Mouse (Mus musculus): Measurements from ENCODE around the gene Oas2. TPM values are rescaled to one million over a fixed set of nuclear protein-coding genes. Genes with fewer than 3 reads are reported as not detected.
A peak's percentile ranks its signal among the peaks of the same experiment; 100 is the strongest.

Gene Oas2
- polyA plus RNA-seq, 1 experiment from 2014 or later: 0.43 TPM

- H3K4me1 ChIP-seq (replicated peaks): peaks cover 84% of the 10 kb centered on the region
- WGBS: 74% methylated on average over 3 of the region's 3 CpGs
- no peak overlapping the region for H3K27ac ChIP-seq (replicated peaks)
- H3K27me3 ChIP-seq: peaks cover 30% of the 10 kb centered on the region
- no peaks in the 10 kb centered on the region for H3K36me3 ChIP-seq
- no peaks in the 10 kb centered on the region for H3K9me3 ChIP-seq
- no peak overlapping the region for H3K9ac ChIP-seq
- no peak overlapping the region for H3K4me2 ChIP-seq
- ATAC-seq (ENCODE audit: low read depth): no peak
- H3K4me3 ChIP-seq: no peak overlapping the region
Observed at GRCm38 (mm10) chr5:120703660-120704059, 46.0 kb downstream of the Oas2 start.

DNA sequence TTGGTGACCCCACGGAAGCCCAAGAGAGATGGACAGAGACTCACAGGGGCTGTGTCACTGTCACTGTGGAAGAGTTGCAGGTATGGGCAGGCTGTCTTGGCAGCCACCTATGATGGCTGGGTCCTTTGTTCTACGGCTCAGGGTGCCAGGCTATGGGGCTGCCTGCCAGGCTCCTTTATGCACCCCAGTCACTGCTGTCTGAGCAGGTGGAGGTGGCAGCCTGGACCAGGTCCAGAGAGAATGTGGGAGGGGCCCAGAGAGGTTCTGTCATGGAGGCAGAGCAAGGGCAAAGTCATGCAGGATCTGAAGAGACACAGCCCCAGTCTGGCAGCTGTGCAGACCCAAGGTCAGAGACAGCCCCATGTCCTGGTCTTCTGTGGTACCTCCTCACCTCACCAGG is 46.7 kb downstream of the Oas2 start:
- Histone ChIP-seq H3K9me3 (no peaks in the 10 kb centered on the region), H3K36me3 (no peaks in the 10 kb centered on the region), H3K4me3 (no peak overlapping the region), H3K9ac (no peak overlapping the region), H3K4me1 (replicated peaks) (peaks cover 84% of the 10 kb centered on the region), H3K27ac (replicated peaks) (no peak overlapping the region), H3K4me2 (no peak overlapping the region), H3K27me3 (peaks cover 30% of the 10 kb centered on the region)
- no peak for ATAC-seq (ENCODE audit: low read depth)
- 94% methylated on average over 2 of the region's 2 CpGs for WGBS

GRCm38 (mm10) chr5:120702421-120702820 is 47.2 kb downstream of the Oas2 start:
- no peak overlapping the region for H3K4me2 ChIP-seq
- H3K36me3 ChIP-seq: no peaks in the 10 kb centered on the region
- peaks cover 84% of the 10 kb centered on the region for H3K4me1 ChIP-seq (replicated peaks)
- ATAC-seq (ENCODE audit: low read depth): no peak
- no peak overlapping the region for H3K9ac ChIP-seq
- no peak overlapping the region for H3K4me3 ChIP-seq
- H3K27me3 ChIP-seq: peaks cover 36% of the 10 kb centered on the region
- WGBS: 75% methylated on average over 4 of the region's 4 CpGs
- no peaks in the 10 kb centered on the region for H3K9me3 ChIP-seq
- H3K27ac ChIP-seq (replicated peaks): no peak overlapping the region

GRCm38 (mm10) chr5:120700996-120701790 is 48.5 kb downstream of the Oas2 start:
- no peak overlapping the region for H3K4me3 ChIP-seq
- H3K27me3 ChIP-seq: peaks cover 47% of the 10 kb centered on the region
- no peak overlapping the region for H3K9ac ChIP-seq
- H3K36me3 ChIP-seq: no peaks in the 10 kb centered on the region
- ATAC-seq (ENCODE audit: low read depth): no peak
- WGBS: 56% methylated on average over 11 of the region's 11 CpGs
- no peak overlapping the region for H3K4me2 ChIP-seq
- no peak overlapping the region for H3K27ac ChIP-seq (replicated peaks)
- no peaks in the 10 kb centered on the region for H3K9me3 ChIP-seq
- peaks cover 79% of the 10 kb centered on the region for H3K4me1 ChIP-seq (replicated peaks)

GRCm38 (mm10) chr5:120698801-120699391 is 50.8 kb downstream of the Oas2 start:
- Histone ChIP-seq H3K4me1 (replicated peaks) (peaks cover 69% of the 10 kb centered on the region), H3K9ac (peak overlapping the region; percentile 49), H3K4me2 (0 out of 2 replicates have a peak overlapping the region, but pooled peaks have one; percentile 5), H3K27ac (replicated peaks) (peak overlapping the region; percentile 46), H3K9me3 (no peaks in the 10 kb centered on the region), H3K36me3 (peaks cover 8% of the 10 kb centered on the region), H3K4me3 (no peak overlapping the region), H3K27me3 (peaks cover 62% of the 10 kb centered on the region)
- 32% methylated on average over 16 of the region's 16 CpGs for WGBS
- no peak for ATAC-seq (ENCODE audit: low read depth)

DNA sequence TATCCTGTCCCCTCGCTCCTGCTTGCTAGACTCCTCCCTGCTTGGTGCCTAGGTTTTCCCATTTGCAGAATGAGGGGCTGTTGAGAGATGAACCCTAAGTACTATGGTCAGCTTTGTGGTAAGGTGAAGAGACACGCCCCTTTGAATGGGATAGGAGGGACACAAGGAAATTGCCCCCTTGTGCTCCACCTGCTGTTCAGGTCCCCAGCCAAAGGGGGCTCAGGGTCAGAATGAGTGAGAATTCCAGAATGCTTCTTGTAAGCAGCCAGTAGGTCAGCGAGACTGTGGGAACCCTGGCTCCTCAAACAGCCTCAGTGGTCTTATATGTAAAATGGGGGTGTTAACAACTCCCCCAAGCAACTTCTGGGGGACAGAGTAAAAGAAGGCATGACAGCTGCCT is 51.5 kb downstream of the Oas2 start:
- WGBS: 40% methylated on average over 3 of the region's 3 CpGs
- peaks cover 69% of the 10 kb centered on the region for H3K27me3 ChIP-seq
- H3K4me3 ChIP-seq: no peak overlapping the region
- no peak for ATAC-seq (ENCODE audit: low read depth)
- no peak overlapping the region for H3K27ac ChIP-seq (replicated peaks)
- H3K4me2 ChIP-seq: no peak overlapping the region
- H3K9ac ChIP-seq: no peak overlapping the region
- peaks cover 15% of the 10 kb centered on the region for H3K36me3 ChIP-seq
- no peaks in the 10 kb centered on the region for H3K9me3 ChIP-seq
- H3K4me1 ChIP-seq (replicated peaks): peaks cover 68% of the 10 kb centered on the region

DNA sequence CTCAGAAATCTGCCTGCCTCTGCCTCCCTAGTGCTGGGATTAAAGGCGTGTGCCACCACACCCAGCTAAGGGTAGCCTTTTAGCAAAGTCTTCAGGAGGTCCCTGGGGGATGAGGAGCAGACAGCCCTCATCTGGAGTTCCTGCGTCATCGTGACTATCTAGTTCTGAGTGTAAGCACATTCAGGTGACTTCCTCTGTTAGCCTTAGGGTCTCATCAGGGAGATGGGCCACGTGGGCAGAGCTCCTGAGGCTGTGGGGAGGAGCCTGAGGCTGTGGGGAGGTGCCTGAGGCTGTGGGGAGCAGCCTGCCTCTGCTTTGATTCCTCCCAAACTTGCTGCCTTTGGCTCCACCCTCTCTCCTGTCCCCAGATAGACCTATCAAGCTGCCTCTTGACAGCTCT is 52.8 kb downstream of the Oas2 start:
- no peak overlapping the region for H3K27ac ChIP-seq (replicated peaks)
- H3K9me3 ChIP-seq: no peaks in the 10 kb centered on the region
- peaks cover 28% of the 10 kb centered on the region for H3K36me3 ChIP-seq
- whole genome bisulfite sequencing: 55% methylated on average over 4 of the region's 4 CpGs
- no peak overlapping the region for H3K9ac ChIP-seq
- no peak overlapping the region for H3K4me3 ChIP-seq
- H3K4me2 ChIP-seq: no peak overlapping the region
- H3K27me3 ChIP-seq: peaks cover 82% of the 10 kb centered on the region
- peaks cover 64% of the 10 kb centered on the region for H3K4me1 ChIP-seq (replicated peaks)
- no peak for ATAC-seq (ENCODE audit: low read depth)

DNA sequence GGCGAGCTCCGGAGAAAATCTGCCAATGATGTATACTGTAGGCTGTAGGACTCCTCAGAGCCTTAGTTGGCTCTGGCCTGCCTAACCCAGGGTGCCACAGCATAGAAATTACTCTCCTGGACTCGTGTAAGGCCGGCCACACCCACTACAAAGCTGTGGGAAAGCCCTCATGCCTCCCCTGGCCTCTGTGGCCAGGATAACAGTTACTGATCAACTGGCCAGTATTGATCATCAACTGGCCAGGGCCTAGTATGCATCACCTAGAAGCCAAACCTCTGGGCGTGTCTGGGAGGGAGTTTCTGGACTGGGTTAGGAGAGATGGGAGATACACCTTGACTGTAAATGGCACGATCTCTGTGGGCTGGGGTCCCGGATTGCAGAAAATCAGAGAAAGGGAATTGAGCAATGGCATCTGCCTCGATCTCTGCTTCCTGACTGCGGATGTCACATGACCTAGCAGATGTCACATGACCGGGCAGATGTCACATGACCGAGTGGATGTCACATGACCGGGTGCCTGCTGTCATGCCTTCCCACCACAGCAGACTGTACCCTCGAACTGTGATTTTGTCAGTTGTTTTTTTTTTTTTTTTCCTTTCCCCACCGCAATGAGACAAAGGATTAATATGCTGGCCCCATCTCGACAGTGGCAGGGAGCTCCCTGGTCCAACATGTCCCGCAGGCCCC is 53.5 kb downstream of the Oas2 start:
- H3K9me3 ChIP-seq: no peaks in the 10 kb centered on the region
- no peak overlapping the region for H3K4me3 ChIP-seq
- 69% methylated on average over 16 of the region's 16 CpGs for WGBS
- ATAC-seq (ENCODE audit: low read depth): no peak
- H3K4me1 ChIP-seq (replicated peaks): peaks cover 58% of the 10 kb centered on the region
- no peak overlapping the region for H3K27ac ChIP-seq (replicated peaks)
- H3K36me3 ChIP-seq: peaks cover 34% of the 10 kb centered on the region
- peaks cover 87% of the 10 kb centered on the region for H3K27me3 ChIP-seq
- no peak overlapping the region for H3K9ac ChIP-seq
- H3K4me2 ChIP-seq: no peak overlapping the region

DNA sequence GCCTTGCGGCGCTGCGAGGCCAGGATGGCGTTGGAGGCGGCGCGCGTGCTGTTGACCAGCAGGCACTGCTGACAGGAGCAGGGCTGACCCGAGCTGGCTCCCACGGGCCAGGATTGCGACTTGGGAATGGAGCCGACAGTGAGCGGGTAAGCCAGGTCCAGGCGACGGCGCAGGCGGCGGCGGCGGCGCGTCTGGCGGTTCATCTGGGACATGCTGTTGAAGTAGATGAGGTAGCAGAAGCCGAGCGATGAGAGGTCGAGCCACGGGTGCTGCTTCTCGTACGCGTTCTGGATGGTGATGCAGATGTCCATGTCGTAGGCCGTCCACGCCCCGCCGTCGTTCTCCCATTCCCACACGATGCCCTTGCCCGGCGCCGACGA is 55.0 kb downstream of the Oas2 start:
- WGBS: 5% methylated on average over 41 of the region's 41 CpGs
- peaks cover 43% of the 10 kb centered on the region for H3K4me1 ChIP-seq (replicated peaks)
- H3K9ac ChIP-seq: 0 out of 2 replicates have a peak overlapping the region, but pooled peaks have one; percentile 2
- H3K27me3 ChIP-seq: peaks cover 83% of the 10 kb centered on the region
- peaks cover 45% of the 10 kb centered on the region for H3K36me3 ChIP-seq
- peak overlapping the region; percentile 20; the same call in 1 of the 2 replicates for H3K4me2 ChIP-seq
- no peak overlapping the region for H3K4me3 ChIP-seq
- no peaks in the 10 kb centered on the region for H3K9me3 ChIP-seq
- no peak for ATAC-seq (ENCODE audit: low read depth)
- H3K27ac ChIP-seq (replicated peaks): no peak overlapping the region

DNA sequence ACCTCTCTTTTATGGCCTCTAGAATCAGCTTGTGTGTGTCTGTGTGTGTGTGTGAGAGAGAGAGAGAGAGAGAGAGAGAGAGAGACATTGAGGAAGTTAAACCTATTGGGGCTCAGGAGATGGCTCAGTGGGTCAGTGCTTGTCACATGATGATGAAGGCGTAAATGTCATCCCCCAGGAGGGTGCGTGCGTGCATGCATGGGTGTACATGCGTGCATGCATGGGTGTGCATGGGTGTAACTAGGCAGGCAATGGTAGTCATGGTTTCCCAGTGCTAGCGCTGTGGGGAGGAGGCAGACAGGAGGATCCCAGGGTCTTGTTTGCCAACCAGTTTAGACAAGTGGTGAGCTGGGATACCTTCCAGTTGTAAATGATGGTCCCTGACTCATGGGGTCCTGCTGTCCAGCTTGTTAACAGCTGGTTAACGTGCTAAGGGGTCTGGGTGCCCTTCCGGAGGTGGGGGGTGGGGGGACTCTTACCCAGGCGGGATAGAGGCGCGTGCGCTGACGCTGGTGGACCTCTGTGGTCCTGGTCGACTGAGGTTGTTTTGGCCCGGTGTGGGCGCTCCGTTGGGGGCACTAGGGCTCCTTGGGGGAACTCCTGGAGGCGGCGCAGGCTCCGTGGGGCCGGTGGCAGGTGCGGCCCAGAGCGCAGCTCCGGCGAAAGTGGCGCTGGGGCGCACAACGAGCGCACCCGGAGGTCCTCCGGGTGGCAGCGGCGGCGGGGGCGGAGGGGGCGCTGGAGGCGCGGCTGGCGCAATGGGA is 55.5 kb downstream of the Oas2 start:
- H3K4me2 ChIP-seq: peak overlapping the region; percentile 20; the same call in 1 of the 2 replicates
- H3K36me3 ChIP-seq: peaks cover 45% of the 10 kb centered on the region
- H3K9ac ChIP-seq: 0 out of 2 replicates have a peak overlapping the region, but pooled peaks have one; percentile 2
- 11% methylated on average over 34 of the region's 38 CpGs for WGBS
- peaks cover 80% of the 10 kb centered on the region for H3K27me3 ChIP-seq
- no peak overlapping the region for H3K27ac ChIP-seq (replicated peaks)
- ATAC-seq (ENCODE audit: low read depth): no peak
- no peak overlapping the region for H3K4me3 ChIP-seq
- H3K4me1 ChIP-seq (replicated peaks): peaks cover 37% of the 10 kb centered on the region
- no peaks in the 10 kb centered on the region for H3K9me3 ChIP-seq

DNA sequence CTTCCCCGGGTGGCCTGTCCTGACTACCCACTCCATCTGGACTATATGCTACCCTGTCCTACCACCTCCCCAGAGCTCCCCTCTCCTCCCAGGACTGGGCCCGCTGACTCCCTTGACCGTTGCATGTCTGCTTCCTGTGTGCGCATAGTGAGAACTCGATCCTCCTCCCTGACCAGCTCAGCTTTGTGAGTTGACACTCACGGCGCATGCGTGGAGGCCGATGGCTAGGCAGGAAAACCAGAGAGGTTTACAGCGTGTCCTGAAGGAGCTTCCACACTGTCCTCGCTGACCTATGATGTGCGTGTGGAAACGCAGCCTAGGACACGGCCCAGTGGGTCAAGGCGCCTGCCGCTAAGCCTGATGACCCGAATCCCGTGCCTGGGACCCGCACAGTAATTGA is 57.6 kb downstream of the Oas2 start:
- H3K4me1 ChIP-seq (replicated peaks): peaks cover 16% of the 10 kb centered on the region
- WGBS: 77% methylated on average over 19 of the region's 19 CpGs
- peaks cover 52% of the 10 kb centered on the region for H3K36me3 ChIP-seq
- H3K27me3 ChIP-seq: peaks cover 75% of the 10 kb centered on the region
- ATAC-seq (ENCODE audit: low read depth): no peak
- no peak overlapping the region for H3K9ac ChIP-seq
- no peak overlapping the region for H3K27ac ChIP-seq (replicated peaks)
- H3K4me2 ChIP-seq: no peak overlapping the region
- no peak overlapping the region for H3K4me3 ChIP-seq
- H3K9me3 ChIP-seq: no peaks in the 10 kb centered on the region

- H3K4me1 ChIP-seq (replicated peaks): peaks cover 12% of the 10 kb centered on the region
- H3K4me3 ChIP-seq: no peak overlapping the region
- H3K36me3 ChIP-seq: peaks cover 67% of the 10 kb centered on the region
- H3K9ac ChIP-seq: no peak overlapping the region
- H3K27me3 ChIP-seq: peaks cover 74% of the 10 kb centered on the region
- H3K9me3 ChIP-seq: no peaks in the 10 kb centered on the region
- ATAC-seq (ENCODE audit: low read depth): no peak
- 66% methylated on average over 4 of the region's 4 CpGs for WGBS
- no peak overlapping the region for H3K4me2 ChIP-seq
- H3K27ac ChIP-seq (replicated peaks): no peak overlapping the region
Observed at GRCm38 (mm10) chr5:120690417-120690816, 59.2 kb downstream of the Oas2 start.

Data from neural tube, embryonic 13.5 days (tissue).